Mouse (Mus musculus) heart, adult 2 months (tissue): ENCODE results near the gene Cuedc2.

Experiments used
- CTCF ChIP-seq: fragments of 200-600 bp; IDR thresholded peaks from 2 replicates; pipeline ENCODE4 v1.8.1; 2022; ENCODE audit warnings: antibody characterized with exemption, mild to moderate bottlenecking, moderate library complexity
- EP300 ChIP-seq: fragments of 200-500 bp; IDR thresholded peaks from 2 replicates; pipeline ENCODE4 v1.6.1; 2011; ENCODE audit warnings: low read depth, low read length, control low read depth; ENCODE audit not compliant: insufficient read depth
- POLR2A ChIP-seq: fragments of 200-500 bp; IDR thresholded peaks from 2 replicates; pipeline ENCODE4 v1.6.1; 2011; ENCODE audit warnings: mild to moderate bottlenecking, low read depth, low read length, control low read depth; ENCODE audit not compliant: insufficient read depth

DNA sequence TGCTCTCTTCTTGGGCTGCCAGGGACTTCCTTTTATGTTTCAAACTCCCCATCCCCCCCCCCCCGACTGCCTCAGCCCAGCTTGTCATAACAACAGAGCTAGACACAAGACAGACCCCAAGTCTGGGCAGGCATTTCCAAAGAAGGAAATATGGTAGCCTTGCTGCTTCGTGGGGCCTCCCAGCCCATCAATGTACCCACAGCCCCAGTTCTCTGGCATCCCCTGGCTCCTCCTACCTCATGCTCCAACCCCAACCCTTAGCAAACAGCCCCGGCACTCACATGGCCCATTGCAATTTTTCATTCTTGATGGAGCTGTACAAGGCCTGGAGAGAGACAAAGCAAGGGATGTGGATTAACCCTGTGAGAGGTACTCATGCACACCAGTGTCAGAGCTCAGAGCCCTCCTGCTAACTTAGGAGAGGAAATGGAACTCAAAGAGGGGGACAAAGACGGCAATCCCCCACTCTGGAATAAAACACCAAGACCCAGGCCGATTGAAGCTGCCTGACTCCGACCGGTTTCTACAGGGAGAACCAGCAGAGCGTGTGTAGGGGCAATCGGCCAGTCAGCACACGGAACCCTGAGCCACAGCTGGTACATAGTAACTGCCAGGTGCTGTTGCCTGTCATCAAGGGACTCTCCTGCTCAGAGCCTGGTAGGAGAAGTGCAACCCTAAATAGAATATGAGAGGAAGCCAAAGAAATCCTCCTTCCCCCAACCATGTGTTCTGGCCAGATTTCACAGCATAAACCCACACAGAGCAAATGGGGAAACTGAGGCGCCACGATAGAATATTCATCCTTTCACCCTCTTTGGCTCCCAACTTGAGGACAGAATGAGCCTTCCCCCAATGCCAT, 22.5 kb downstream of the Cuedc2 start:
- no peak for TF ChIP-seq POLR2A
- TF ChIP-seq CTCF = no peak
- no peak for TF ChIP-seq EP300
